Mouse (Mus musculus) spleen, adult 2 months (tissue): ENCODE data around the gene Crtac1.

Experiments used
- CTCF ChIP-seq: fragments of 200-500 bp; IDR thresholded peaks from 2 replicates; pipeline ENCODE4 v1.5.1; 2011; ENCODE audit warnings: mild to moderate bottlenecking, inconsistent platforms; ENCODE audit not compliant: insufficient read depth, insufficient read length, insufficient replicate concordance; ENCODE audit errors: extremely low read depth
- POLR2A ChIP-seq: fragments of 200-500 bp; IDR thresholded peaks from 2 replicates; pipeline ENCODE4 v1.6.1; 2011; ENCODE audit warnings: low read depth, low read length, inconsistent platforms

DNA sequence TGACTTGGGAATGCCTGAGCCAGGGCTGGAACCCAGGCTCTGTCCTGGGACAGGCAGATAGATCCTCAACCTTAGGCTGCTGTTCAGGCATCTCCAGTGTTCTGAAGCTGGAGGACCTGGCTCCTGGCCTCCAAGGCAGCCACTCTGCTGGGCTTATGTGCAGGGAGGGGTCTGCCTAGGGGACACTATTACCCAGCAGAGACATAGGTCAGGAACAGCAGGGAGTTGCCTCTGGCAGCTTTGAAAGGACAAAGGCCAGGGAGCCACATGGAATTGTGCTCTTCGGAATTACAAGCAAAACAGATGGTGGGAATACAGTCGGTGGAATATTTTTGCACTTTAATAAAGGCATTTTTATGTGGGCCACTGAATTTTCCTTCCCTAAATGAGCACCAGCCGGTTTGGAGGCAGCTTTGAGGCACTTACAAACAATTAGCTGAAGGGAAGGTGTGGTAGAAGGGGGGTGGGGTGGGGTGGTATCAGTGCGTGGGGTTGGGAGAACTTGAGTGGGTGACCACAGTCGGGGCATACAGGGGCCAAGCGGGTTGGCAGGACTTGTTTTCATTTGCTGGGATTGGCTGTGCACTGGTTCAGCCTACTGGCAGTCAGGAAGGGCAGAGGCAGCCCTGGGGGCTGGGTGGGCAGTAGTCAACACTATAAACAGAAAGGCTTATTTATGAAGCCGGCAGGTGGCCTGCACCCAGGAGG lies 140.5 kb downstream of the Crtac1 start:
- no peak for TF ChIP-seq CTCF
- TF ChIP-seq POLR2A: no peak
